Mouse (Mus musculus) forebrain, embryonic 11.5 days (tissue): ENCODE data around the gene Mrgpra4. TPM values are rescaled to one million over a fixed set of nuclear protein-coding genes. Genes with fewer than 3 reads are reported as not detected.

Source experiments
- ATAC-seq: fragments of 200-750 bp; cut with Nextera tagmentation; replicated peaks from 2 replicates; pipeline ENCODE4 v1.8.0; 2017; ENCODE audit warnings: moderate TSS enrichment; ENCODE audit not compliant: low FRiP score
- DNase-seq: peaks from one replicate; pipeline ENCODE4 v3.0.0-alpha.2; 2017; ENCODE audit warnings: low spot score
- H3K27ac ChIP-seq: fragments of 300-500 bp; sonication (generic); 2 replicates; pipeline ENCODE4 v1.5.1; 2014; ENCODE audit warnings: low read depth, low read length
- H3K27me3 ChIP-seq: fragments of 300-500 bp; sonication (generic); 2 replicates; pipeline ENCODE4 v1.6.1; 2014; ENCODE audit warnings: mild to moderate bottlenecking, low read length, mixed read lengths; ENCODE audit not compliant: control insufficient read depth, insufficient read depth
- H3K36me3 ChIP-seq: fragments of 300-500 bp; sonication (generic); 2 replicates; pipeline ENCODE4 v1.6.1; 2014; ENCODE audit warnings: mild to moderate bottlenecking, low read length, moderate library complexity, mixed read lengths; ENCODE audit not compliant: control insufficient read depth, insufficient read depth
- H3K4me1 ChIP-seq: fragments of 300-500 bp; sonication (generic); replicated peaks from 2 replicates; pipeline ENCODE4 v1.6.1; 2014; ENCODE audit warnings: low read length, mixed read lengths; ENCODE audit not compliant: control insufficient read depth, insufficient read depth
- H3K4me2 ChIP-seq: fragments of 300-500 bp; sonication (generic); 2 replicates; pipeline ENCODE4 v1.6.1; 2014; ENCODE audit warnings: low read depth, mild to moderate bottlenecking, low read length, moderate library complexity, mixed read lengths; ENCODE audit not compliant: severe bottlenecking
- H3K4me3 ChIP-seq: fragments of 300-500 bp; sonication (generic); 2 replicates; pipeline ENCODE4 v1.5.1; 2014; ENCODE audit warnings: low read depth, low read length
- H3K9ac ChIP-seq: fragments of 300-500 bp; sonication (generic); 2 replicates; pipeline ENCODE4 v1.6.1; 2014; ENCODE audit warnings: low read length
- H3K9me3 ChIP-seq: fragments of 300-500 bp; sonication (generic); 2 replicates; pipeline ENCODE4 v1.6.1; 2016; ENCODE audit warnings: low read length, mixed read lengths; ENCODE audit not compliant: control insufficient read depth
- WGBS: fragments of 180-500 bp; shearing (Covaris S2); extraction: QIAGEN DNeasy Blood & Tissue Kit; methylation state at CpG from one replicate; pipeline ENCODE4 v1.1.7; 2014; 5-methylcytosine and 5-hydroxymethylcytosine counted together
- polyA plus RNA-seq: library from polyadenylated mRNA; unstranded; fragments of >200 nt; fragmentation: Nextera tagmentation; extraction: Ambion mirVana; gene quantifications from 2 replicates; pipeline ENCODE4 v1.2.1, GENCODE M21; 2014

The Mrgpra4 gene
- not detected in 2 replicates for polyA plus RNA-seq

GRCm38 (mm10) chr7:47981995-47982394, at the start of gene Mrgpra4:
Gene Mrgpra4, minus strand, starts transcription at chr7:47982095.
- H3K9ac ChIP-seq: no peak within 1 kb of the TSS
- WGBS: 79% methylated on average over 1 of the region's 1 CpGs
- H3K4me1 ChIP-seq: no peaks in the 10 kb centered on the region
- no peak for ATAC-seq
- H3K27me3 ChIP-seq: no peaks in the 10 kb centered on the region
- H3K9me3 ChIP-seq: no peaks in the 10 kb centered on the region
- no peak for DNase-seq
- H3K27ac ChIP-seq: no peak within 1 kb of the TSS
- H3K4me3 ChIP-seq: no peak within 1 kb of the TSS
- H3K36me3 ChIP-seq: no peaks in the 10 kb centered on the region
- H3K4me2 ChIP-seq: no peak within 1 kb of the TSS

DNA sequence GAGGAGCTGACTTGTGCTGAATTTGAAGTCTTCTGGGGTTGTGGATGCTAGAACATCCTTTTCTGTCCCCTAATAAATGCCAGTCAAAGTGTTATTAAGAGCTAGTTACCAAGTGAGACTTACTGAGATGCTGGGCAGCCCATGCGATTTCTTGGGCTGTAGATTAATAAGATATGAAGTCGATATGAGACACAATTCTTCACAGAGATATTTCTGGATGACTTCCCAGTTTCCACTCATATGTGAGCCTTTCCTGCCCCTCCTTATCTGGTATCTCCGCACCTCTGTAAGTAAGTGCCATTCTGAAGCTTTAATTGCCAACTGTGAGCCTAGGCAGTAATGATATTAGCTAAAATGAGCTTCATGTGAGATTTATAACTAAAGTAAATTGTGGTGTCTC, 45.6 kb upstream of the Mrgpra4 start, which contains the start of gene Mrgprx1:
Gene Mrgprx1, minus strand, starts transcription at position 101 of the 400 bp plus-strand sequence.
- no peaks in the 10 kb centered on the region for H3K27me3 ChIP-seq
- WGBS: 86% methylated on average over 3 of the region's 3 CpGs
- H3K4me2 ChIP-seq: no peak within 1 kb of the TSS
- DNase-seq (no peak), ATAC-seq (no peak)
- H3K9ac ChIP-seq: no peak within 1 kb of the TSS
- H3K9me3 ChIP-seq: no peaks in the 10 kb centered on the region
- no peak within 1 kb of the TSS for H3K4me3 ChIP-seq
- H3K4me1 ChIP-seq: no peaks in the 10 kb centered on the region
- H3K27ac ChIP-seq: no peak within 1 kb of the TSS
- no peaks in the 10 kb centered on the region for H3K36me3 ChIP-seq

DNA sequence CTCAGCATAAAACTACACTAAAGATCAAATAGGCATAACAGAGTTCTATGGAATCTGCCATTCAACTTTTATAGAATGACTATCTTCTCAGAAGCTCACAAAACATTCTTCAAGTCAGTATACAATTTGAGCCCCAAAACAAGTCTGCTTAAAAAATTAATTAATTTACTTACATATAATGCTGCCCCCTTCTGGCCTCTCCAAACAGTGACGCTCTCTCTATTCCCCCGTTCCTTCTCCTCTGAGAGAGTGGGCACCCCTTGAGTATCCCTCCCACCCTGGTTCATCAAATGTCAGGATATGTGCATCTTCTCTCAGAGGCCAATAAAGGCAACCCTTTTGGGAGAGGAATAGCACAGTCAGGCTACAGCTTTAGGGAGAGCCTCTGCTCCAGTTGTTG, 36.0 kb upstream of the Mrgpra4 start:
- Histone ChIP-seq H3K4me3 (no peak overlapping the region), H3K27ac (no peak overlapping the region), H3K4me1 (no peaks in the 10 kb centered on the region), H3K9ac (no peak overlapping the region), H3K4me2 (no peak overlapping the region), H3K27me3 (no peaks in the 10 kb centered on the region), H3K9me3 (no peaks in the 10 kb centered on the region), H3K36me3 (no peaks in the 10 kb centered on the region)
- ATAC-seq (no peak), DNase-seq (no peak)
- WGBS: 49% methylated on average over 2 of the region's 2 CpGs

- ATAC-seq: no peak
- H3K4me3 ChIP-seq: no peak overlapping the region
Observed at GRCm38 (mm10) chr7:47995689-47996088, 13.8 kb upstream of the Mrgpra4 start.

GRCm38 (mm10) chr7:47986752-47987151, 4.9 kb upstream of the Mrgpra4 start:
- Histone ChIP-seq H3K9me3 (no peaks in the 10 kb centered on the region), H3K36me3 (no peaks in the 10 kb centered on the region), H3K27ac (no peak overlapping the region), H3K4me3 (no peak overlapping the region), H3K27me3 (no peaks in the 10 kb centered on the region), H3K9ac (no peak overlapping the region), H3K4me2 (no peak overlapping the region), H3K4me1 (no peaks in the 10 kb centered on the region)
- ATAC-seq (no peak), DNase-seq (no peak)
- WGBS: 64% methylated on average over 1 of the region's 1 CpGs

More at GRCm38 (mm10) chr7:47995689-47996088, 13.8 kb upstream of the Mrgpra4 start:
- H3K4me1 ChIP-seq: no peaks in the 10 kb centered on the region
- DNase-seq: no peak
- no peak overlapping the region for H3K9ac ChIP-seq
- H3K36me3 ChIP-seq: no peaks in the 10 kb centered on the region
- no peaks in the 10 kb centered on the region for H3K9me3 ChIP-seq
- H3K27ac ChIP-seq: no peak overlapping the region
- no peak overlapping the region for H3K4me2 ChIP-seq
- no peaks in the 10 kb centered on the region for H3K27me3 ChIP-seq
- 79% methylated on average over 3 of the region's 3 CpGs for WGBS

Other genes starting within 250 kb of the Mrgpra4 start
- not detected in 2 replicates for gene Mrgprx1, start 45.5 kb upstream of the Mrgpra4 start, polyA plus RNA-seq
- not detected in 2 replicates for gene Mrgprb5, start 186.9 kb upstream of the Mrgpra4 start, polyA plus RNA-seq
- not detected in 2 replicates for gene Mrgprb4, start 217.2 kb upstream of the Mrgpra4 start, polyA plus RNA-seq